Mouse (Mus musculus) right cerebral cortex, postnatal 25 days (tissue): ENCODE measurements around the gene Ldb2.

Source experiments
- DNase-seq: peaks from one replicate; pipeline ENCODE4 v3.0.0; 2022

Ldb2 gene

DNA sequence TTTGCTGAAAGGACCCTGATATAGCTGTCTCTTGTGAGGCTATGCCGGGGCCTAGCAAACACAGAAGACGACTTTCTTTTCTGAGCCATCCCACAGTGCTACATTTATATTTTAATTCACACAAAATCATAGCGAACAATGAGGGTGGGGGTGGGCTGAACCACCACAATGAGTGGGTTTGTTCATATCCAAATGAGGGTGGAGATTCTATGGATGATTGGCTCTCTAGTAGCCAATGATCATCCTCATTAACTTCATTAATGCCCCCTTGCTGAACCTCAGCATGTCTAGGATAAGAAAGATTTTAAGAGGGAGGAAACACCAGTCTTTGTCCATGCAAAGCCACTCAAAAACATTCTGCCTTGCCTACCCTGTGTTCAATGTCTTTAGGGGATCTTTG lies 156.4 kb downstream of the Ldb2 start:
- no peak for DNase-seq

- DNase-seq: no peak
Measured at GRCm38 (mm10) chr5:44641060-44641459, 158.4 kb downstream of the Ldb2 start.

DNA sequence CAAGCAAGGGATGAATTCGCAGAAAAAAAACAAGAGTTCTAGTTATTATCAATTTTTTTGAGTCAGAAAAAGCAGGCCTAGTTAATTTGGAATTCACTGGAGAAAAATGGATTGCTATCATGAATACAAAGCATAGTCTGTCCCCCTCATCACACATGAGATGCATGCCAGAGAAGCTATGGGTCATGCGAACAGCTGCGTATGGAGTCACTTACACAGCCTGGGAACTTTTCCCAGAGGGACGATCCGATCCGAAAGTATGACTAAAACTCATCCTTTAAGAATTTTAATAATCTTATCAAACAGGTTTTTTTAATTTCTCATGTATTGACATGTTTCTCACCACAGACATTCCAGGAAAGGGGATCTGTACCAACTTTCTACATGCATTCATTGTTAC lies 163.9 kb downstream of the Ldb2 start:
- no peak for DNase-seq

DNA sequence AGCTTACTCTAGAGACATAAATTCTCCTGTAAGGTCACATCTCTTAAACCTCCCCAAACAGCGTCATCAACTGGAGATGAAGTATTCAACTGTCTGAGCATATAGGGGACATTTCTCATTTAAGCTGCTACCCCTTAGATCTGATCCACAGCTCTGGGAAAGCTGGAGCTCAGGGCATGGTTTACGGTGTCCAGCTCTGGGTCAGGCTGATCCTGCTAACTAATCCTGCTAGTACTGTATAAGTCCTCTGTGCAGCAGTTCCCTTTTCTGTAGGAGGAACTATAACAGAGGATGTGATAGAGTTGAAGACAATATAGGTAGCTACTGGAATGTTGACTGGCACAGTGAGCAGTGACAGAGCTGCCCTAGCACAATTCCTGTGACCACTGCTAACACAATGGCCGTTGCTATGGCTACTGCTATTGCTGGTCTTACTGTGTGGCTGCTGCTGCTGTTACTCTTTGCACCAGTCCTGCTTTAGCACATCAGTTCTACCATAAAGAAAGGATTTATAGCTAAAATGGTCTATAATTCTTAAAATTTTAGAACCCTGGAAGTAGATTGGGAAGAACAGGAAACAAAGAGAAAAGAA lies 170.3 kb downstream of the Ldb2 start:
- DNase-seq: no peak

GRCm38 (mm10) chr5:44627487-44627886 lies 172.0 kb downstream of the Ldb2 start:
- no peak for DNase-seq

GRCm38 (mm10) chr5:44626885-44627284 lies 172.6 kb downstream of the Ldb2 start:
- no peak for DNase-seq

DNA sequence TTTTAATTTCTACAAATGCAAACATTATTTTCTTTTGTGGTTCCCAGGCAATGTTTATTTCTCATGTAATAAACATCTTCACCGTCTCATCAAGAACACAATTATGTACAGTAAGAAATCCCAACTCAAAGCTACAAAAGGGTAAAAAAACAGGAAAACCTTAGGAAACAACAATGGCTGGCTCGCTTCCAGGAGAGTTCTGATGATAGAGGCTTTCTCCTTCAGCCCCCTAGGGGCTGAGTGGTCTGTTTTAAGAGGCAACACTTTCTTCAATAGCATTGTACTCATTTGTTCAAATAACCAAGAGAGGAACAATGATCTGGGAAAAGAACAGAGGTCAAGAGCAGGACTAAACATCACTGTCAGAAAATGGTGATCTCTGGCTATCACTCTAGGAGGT lies 173.4 kb downstream of the Ldb2 start:
- no peak for DNase-seq

GRCm38 (mm10) chr5:44615677-44616076 lies 183.8 kb downstream of the Ldb2 start:
- DNase-seq: no peak

GRCm38 (mm10) chr5:44608901-44609300 lies 190.6 kb downstream of the Ldb2 start:
- DNase-seq: no peak

DNA sequence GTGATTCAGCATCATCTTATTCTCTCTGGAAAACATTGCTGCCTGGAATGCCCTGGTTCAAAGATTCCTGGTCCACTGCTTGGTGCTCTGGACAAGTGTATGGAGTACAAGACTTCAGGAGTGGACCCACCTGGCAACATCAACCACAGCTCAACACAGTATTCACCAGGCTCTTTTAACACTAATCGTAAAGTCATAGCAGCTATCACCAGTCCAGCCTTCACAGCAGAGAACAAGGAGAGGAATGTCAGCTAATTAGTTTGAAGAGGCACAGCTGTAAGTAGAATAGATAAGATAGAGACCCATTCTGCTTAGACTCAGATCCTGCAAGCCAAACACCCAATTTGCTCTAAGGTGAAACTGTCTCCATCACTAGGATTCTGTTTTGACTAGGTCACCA lies 198.1 kb downstream of the Ldb2 start:
- DNase-seq: no peak

- DNase-seq: peak; percentile 30
Measured at GRCm38 (mm10) chr5:44593522-44594218, 205.8 kb downstream of the Ldb2 start.

GRCm38 (mm10) chr5:44590750-44591149 lies 208.7 kb downstream of the Ldb2 start:
- no peak for DNase-seq

DNA sequence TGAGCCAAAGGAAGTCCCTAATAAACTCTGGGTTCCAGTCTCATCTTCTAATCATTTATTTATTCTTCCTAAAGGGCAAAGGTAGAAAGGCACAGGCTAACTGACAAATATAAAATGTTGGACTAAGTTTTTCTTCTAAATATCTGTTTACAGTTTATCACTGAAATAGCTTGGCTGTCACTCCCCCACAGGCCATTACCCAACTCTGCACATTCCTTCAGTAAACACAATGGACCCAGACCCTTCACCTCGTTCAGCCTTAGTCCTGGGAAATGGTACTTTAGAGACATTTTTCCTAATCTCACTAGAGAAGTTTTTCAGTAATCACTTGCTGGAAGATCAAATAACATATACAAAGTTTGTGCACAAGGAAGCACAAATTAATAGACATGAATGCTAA lies 210.2 kb downstream of the Ldb2 start:
- DNase-seq: no peak

DNA sequence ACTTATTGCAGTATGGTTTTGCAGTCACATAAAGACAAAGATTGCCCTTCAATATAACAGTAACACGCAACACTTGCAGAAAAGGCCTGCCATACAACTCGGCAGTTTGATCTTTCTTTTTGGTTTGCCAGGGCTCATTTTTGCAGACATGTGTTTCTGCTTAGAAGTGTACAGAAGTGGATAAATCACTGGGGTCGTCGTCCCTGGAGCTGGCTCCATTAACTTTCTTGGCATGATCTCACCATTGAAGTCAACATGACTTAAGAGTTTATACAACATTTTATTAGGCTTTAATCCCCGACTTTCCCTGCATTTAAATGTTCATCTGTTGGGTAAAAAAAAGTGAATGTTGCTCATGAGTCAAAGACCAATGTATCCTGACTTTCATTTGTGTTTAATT lies 212.9 kb downstream of the Ldb2 start:
- no peak for DNase-seq

- DNase-seq: no peak
Measured at GRCm38 (mm10) chr5:44579899-44580459, 219.5 kb downstream of the Ldb2 start.

- no peak for DNase-seq
Measured at GRCm38 (mm10) chr5:44576682-44577349, 222.7 kb downstream of the Ldb2 start.

GRCm38 (mm10) chr5:44574681-44575080 lies 224.8 kb downstream of the Ldb2 start:
- DNase-seq: no peak

DNA sequence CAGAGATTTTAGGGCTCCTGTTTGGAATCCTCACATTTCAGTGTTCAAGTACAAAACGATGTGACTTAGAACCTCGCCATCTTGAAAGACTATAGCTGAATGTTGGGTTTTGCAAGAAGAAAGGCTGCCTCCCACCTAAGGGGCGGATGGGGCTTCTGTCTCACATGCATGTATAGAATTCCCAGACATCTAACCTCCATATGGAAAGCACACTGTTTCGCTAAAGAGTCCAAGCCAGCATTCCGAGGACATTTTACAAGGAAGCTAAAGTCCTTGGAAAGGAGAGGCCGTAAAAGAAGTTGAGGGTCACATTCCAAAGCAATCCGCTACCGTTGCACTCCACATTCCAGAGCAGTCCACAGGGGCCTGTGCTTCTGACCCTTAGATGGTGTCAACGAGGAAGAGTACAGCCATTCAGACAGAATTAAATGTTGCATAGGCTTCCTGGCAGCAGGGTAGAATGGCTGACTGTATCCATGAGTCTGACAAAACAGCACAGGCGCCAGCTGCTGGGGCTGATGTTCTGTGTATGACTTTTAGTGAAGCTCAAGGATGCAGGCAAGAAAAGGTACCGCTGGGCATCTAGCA lies 245.6 kb downstream of the Ldb2 start:
- no peak for DNase-seq

DNA sequence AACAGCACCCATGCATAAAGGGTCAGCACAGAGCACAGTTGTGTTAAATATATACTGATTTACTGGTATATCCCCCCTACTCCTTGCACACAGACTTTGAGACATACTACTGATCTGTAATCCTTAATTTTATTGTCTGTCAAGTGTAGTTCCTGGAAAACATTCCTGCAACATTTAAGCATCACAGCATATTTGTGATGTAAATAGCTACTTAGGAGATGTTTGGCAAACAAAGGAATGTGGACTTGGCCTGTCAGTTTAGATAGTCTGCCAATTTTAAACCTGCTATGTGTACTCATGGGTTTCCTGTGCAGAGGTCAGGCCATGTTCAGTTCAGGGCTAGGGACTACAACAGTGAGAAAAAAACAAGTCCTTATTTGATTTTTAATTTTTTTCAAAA lies 246.3 kb downstream of the Ldb2 start:
- no peak for DNase-seq

DNA sequence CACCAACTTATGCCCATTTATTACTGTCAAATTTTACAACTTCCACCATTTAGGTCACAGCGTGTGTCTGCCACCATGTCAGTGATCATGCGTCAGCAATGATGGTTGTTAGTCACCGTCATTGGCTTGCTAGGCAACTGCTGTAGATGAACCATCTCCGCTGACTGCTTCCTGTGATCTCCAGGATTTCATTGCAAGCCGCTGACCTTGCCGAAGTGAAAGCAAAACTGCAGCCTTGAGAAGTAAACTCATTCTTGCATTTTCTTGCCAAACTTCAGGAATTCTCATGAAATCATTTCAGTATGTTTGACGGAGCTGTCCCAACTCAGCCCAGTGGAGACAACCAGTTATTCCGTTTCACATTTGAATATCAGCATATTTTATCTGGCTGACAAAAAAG lies 247.4 kb downstream of the Ldb2 start:
- no peak for DNase-seq

GRCm38 (mm10) chr5:44548468-44548867 lies 251.0 kb downstream of the Ldb2 start:
- DNase-seq: no peak

DNA sequence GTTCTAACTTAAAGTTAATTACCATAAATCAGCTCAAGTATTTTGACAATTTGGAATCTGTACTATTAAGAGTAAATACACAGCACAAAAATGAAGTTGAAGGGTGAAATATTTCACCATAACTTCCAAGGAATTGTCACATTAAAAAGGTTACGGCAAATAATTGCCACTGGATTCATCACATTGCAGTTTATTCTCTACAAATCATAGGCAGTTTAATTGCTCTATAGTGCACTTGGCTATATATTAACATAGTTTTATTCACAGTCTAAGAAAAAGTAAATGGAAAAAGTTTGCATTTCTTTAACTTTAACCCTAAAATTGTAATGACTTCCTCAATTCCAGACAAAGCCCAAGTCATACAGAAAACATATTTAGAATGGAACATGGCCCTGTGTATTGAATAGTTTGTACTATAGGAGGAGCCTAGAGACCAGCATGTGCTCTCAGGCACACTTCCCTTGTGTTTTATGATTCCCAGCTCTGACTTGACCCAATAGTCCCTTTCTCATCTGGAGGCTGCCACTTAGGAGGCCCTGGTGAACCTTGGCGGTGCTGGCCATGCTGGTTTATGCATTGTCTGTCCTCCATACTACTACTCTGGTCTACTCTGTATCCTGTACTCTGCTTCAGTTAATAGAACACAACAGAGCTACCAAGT lies 255.9 kb downstream of the Ldb2 start:
- no peak for DNase-seq

DNA sequence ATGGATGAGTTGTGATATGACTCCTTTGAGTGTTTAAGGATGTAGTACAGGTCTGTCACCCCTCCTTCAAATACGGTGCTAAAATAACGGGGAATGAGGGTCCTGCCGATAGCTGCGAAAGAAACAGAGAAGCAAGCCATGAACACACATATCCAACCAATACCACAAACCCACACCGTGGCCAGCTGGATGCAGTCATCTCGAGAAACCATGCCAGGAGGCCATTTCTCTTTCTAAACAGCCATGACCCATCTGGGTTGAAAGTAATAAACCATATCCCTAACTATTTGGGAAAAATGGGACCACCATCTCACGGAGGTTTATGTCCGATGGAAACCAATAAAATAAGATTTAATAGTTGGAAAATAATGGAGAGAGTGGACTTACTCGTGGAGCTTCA lies 257.7 kb downstream of the Ldb2 start:
- no peak for DNase-seq
